Mouse (Mus musculus) embryonic facial prominence, embryonic 14.5 days (tissue): Measurements from ENCODE around the gene Tmem184a. TPM values are rescaled to one million over a fixed set of nuclear protein-coding genes. Genes with fewer than 3 reads are reported as not detected.

Experiments
- ATAC-seq: fragments of 200-750 bp; cut with Nextera tagmentation; 2 replicates; pipeline ENCODE4 v1.8.0; 2017; ENCODE audit warnings: low read depth, moderate number of reproducible peaks, moderate TSS enrichment
- DNase-seq: peaks from one replicate; pipeline ENCODE4 v3.0.0-alpha.2; 2015; ENCODE audit warnings: low spot score
- H3K27ac ChIP-seq: fragments of 300-500 bp; sonication (generic); replicated peaks from 2 replicates; pipeline ENCODE4 v1.5.1; 2014; ENCODE audit warnings: low read depth, mild to moderate bottlenecking, low read length, moderate library complexity
- H3K27me3 ChIP-seq: fragments of 300-500 bp; sonication (generic); replicated peaks from 2 replicates; pipeline ENCODE4 v1.6.1; 2014; ENCODE audit warnings: low read length; ENCODE audit not compliant: control insufficient read depth, insufficient read depth
- H3K36me3 ChIP-seq: fragments of 300-500 bp; sonication (generic); 2 replicates; pipeline ENCODE4 v1.6.1; 2014; ENCODE audit warnings: low read length, mixed read lengths; ENCODE audit not compliant: control insufficient read depth, insufficient read depth
- H3K4me1 ChIP-seq: fragments of 300-500 bp; sonication (generic); 2 replicates; pipeline ENCODE4 v1.6.1; 2014; ENCODE audit warnings: antibody characterized with exemption, low read length; ENCODE audit not compliant: control insufficient read depth, insufficient read depth
- H3K4me2 ChIP-seq: fragments of 300-500 bp; sonication (generic); 2 replicates; pipeline ENCODE4 v1.6.1; 2014; ENCODE audit warnings: low read depth, mild to moderate bottlenecking, low read length, moderate library complexity, mixed read lengths
- H3K4me3 ChIP-seq: fragments of 300-500 bp; sonication (generic); 2 replicates; pipeline ENCODE4 v1.5.1; 2014; ENCODE audit warnings: low read depth, mild to moderate bottlenecking, low read length
- H3K9ac ChIP-seq: fragments of 300-500 bp; sonication (generic); 2 replicates; pipeline ENCODE4 v1.6.1; 2014; ENCODE audit warnings: low read depth, mild to moderate bottlenecking, low read length, moderate library complexity, mixed read lengths
- H3K9me3 ChIP-seq: fragments of 300-500 bp; sonication (generic); 2 replicates; pipeline ENCODE4 v1.6.1; 2016; ENCODE audit warnings: low read length; ENCODE audit not compliant: control insufficient read depth
- WGBS: fragments of 180-500 bp; shearing (Covaris S2); extraction: QIAGEN DNeasy Blood & Tissue Kit; methylation state at CpG from one replicate; pipeline ENCODE4 v1.1.7; 2014; 5-methylcytosine and 5-hydroxymethylcytosine counted together
- microRNA-seq: library from miRNA; unstranded; fragments of <30 nt; microRNA quantifications from one replicate; pipeline ENCODE4, GENCODE M21; 2016; ENCODE audit warnings: borderline number of aligned reads
- polyA plus RNA-seq: library from polyadenylated mRNA; unstranded; fragments of >200 nt; fragmentation: Nextera tagmentation; extraction: Ambion mirVana; gene quantifications from 2 replicates; pipeline ENCODE4 v1.2.1, GENCODE M21; 2014

Tmem184a gene
- polyA plus RNA-seq, 1 experiment from 2014 or later: 5.5 TPM

GRCm38 (mm10) chr5:139764296-139764695 is 55.4 kb downstream of the Tmem184a start:
- no peak overlapping the region for H3K27ac ChIP-seq
- DNase-seq (no peak), ATAC-seq (0 out of 2 replicates have a peak, but pooled peaks have one; percentile 19)
- H3K36me3 ChIP-seq: peaks cover 100% of the 10 kb centered on the region
- no peaks in the 10 kb centered on the region for H3K27me3 ChIP-seq
- no peak overlapping the region for H3K4me3 ChIP-seq
- no peak overlapping the region for H3K9ac ChIP-seq
- no peaks in the 10 kb centered on the region for H3K4me1 ChIP-seq
- H3K4me2 ChIP-seq: no peak overlapping the region
- no peaks in the 10 kb centered on the region for H3K9me3 ChIP-seq
- 73% methylated on average over 11 of the region's 11 CpGs for WGBS

GRCm38 (mm10) chr5:139758096-139758495 is 61.6 kb downstream of the Tmem184a start:
- peaks cover 95% of the 10 kb centered on the region for H3K36me3 ChIP-seq
- H3K9me3 ChIP-seq: no peaks in the 10 kb centered on the region
- DNase-seq (no peak), ATAC-seq (no peak)
- H3K9ac ChIP-seq: no peak overlapping the region
- H3K4me1 ChIP-seq: no peaks in the 10 kb centered on the region
- H3K27me3 ChIP-seq: no peaks in the 10 kb centered on the region
- H3K27ac ChIP-seq: no peak overlapping the region
- H3K4me2 ChIP-seq: no peak overlapping the region
- 85% methylated on average over 11 of the region's 16 CpGs for WGBS
- no peak overlapping the region for H3K4me3 ChIP-seq

GRCm38 (mm10) chr5:139756586-139756985 is 63.1 kb downstream of the Tmem184a start:
- 84% methylated on average over 2 of the region's 2 CpGs for WGBS
- no peak for ATAC-seq
- H3K9me3 ChIP-seq: no peaks in the 10 kb centered on the region
- H3K36me3 ChIP-seq: peaks cover 95% of the 10 kb centered on the region
- no peaks in the 10 kb centered on the region for H3K4me1 ChIP-seq
- H3K27ac ChIP-seq: no peak overlapping the region
- no peak overlapping the region for H3K4me2 ChIP-seq
- no peak for DNase-seq
- H3K27me3 ChIP-seq: no peaks in the 10 kb centered on the region
- H3K9ac ChIP-seq: no peak overlapping the region
- H3K4me3 ChIP-seq: no peak overlapping the region

GRCm38 (mm10) chr5:139756135-139756534 is 63.6 kb downstream of the Tmem184a start:
- H3K36me3 ChIP-seq: peaks cover 95% of the 10 kb centered on the region
- no peak overlapping the region for H3K27ac ChIP-seq
- 92% methylated on average over 12 of the region's 12 CpGs for WGBS
- H3K4me1 ChIP-seq: no peaks in the 10 kb centered on the region
- no peak overlapping the region for H3K9ac ChIP-seq
- H3K4me3 ChIP-seq: no peak overlapping the region
- ATAC-seq (no peak), DNase-seq (no peak)
- no peaks in the 10 kb centered on the region for H3K27me3 ChIP-seq
- H3K9me3 ChIP-seq: no peaks in the 10 kb centered on the region
- no peak overlapping the region for H3K4me2 ChIP-seq

- H3K9me3 ChIP-seq: no peaks in the 10 kb centered on the region
- H3K27ac ChIP-seq: no peak overlapping the region
- peaks cover 89% of the 10 kb centered on the region for H3K36me3 ChIP-seq
- no peak overlapping the region for H3K9ac ChIP-seq
- H3K4me2 ChIP-seq: no peak overlapping the region
- 19% methylated on average over 8 of the region's 12 CpGs for WGBS
- H3K4me1 ChIP-seq: no peaks in the 10 kb centered on the region
- H3K27me3 ChIP-seq: no peaks in the 10 kb centered on the region
- no peak for DNase-seq
- H3K4me3 ChIP-seq: no peak overlapping the region
- ATAC-seq: no peak
Observed at GRCm38 (mm10) chr5:139754753-139755152, 65.0 kb downstream of the Tmem184a start.

Small RNA genes lying within 50 kb of the gene (microRNA-seq; reads per million reads assigned to microRNA genes)
- 0.50 reads per million for gene Mir7037

Other genes starting within 250 kb of the Tmem184a start
- gene Micall2, start 83.6 kb downstream of the Tmem184a start, polyA plus RNA-seq: 5.5 and 5.8 TPM in 2 replicates
- gene Ints1, start 44.2 kb downstream of the Tmem184a start, polyA plus RNA-seq: 28.0 and 31.9 TPM in 2 replicates
- 7.1 and 8.1 TPM in 2 replicates for gene Mafk, start 28.4 kb downstream of the Tmem184a start, polyA plus RNA-seq
- not detected in 2 replicates for gene Gm26938, start 6.5 kb upstream of the Tmem184a start, polyA plus RNA-seq
- gene Psmg3, start 7.0 kb upstream of the Tmem184a start, polyA plus RNA-seq: 61.2 and 61.8 TPM in 2 replicates
- gene Elfn1, start 88.0 kb upstream of the Tmem184a start, polyA plus RNA-seq: 1.3 TPM in 2 replicates